8 mouse cellular contexts compared by ENCODE assay signal in the genomic region with DNA sequence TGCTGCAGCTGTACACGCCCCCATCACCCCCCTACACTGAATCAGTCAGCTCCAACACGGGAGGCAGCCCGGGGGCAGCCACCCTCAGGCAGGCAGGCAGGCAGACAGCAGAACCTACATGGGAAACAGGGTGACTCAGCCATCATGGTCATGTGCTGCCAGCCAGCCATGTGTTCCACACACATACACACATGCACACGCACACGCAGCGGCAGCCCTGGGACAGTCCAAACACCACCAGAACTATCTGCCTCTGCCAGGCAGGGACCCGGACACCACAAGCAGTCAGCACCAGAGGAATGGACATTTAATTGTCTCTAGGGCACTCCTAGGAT. TPM values are rescaled to one million over a fixed set of nuclear protein-coding genes. Genes with fewer than 3 reads are reported as not detected.
DNase-seq lines count a peak whose midpoint lies in the region; ATAC-seq and TF ChIP-seq lines count a peak whose summit lies in the region.

No protein-coding gene starts in this region.

- TF ChIP-seq CTCF in bone marrow macrophage, adult 2 months (IDR thresholded peaks at IDR 0.05; ENCODE audit: low read depth, low read length) = no peak
- no peak for TF ChIP-seq CTCF in liver, postnatal 0 days (IDR thresholded peaks at IDR 0.05; ENCODE audit: low read depth)

- H3K4me3 ChIP-seq in kidney, embryonic 14.5 days (ENCODE audit: low read length) = peak overlapping the region; percentile 80; the same call in 1 of the 2 replicates
- peak overlapping the region; percentile 70 for H3K4me3 ChIP-seq in bone marrow macrophage, adult 2 months (ENCODE audit: insufficient read depth, low read length)
- no peak overlapping the region for H3K4me3 ChIP-seq in hindbrain, embryonic 16.5 days (ENCODE audit: low read length)
- peak overlapping the region; percentile 63; the same call in 1 of the 2 replicates for H3K4me3 ChIP-seq in liver, postnatal 0 days (ENCODE audit: low read depth, low read length)

- no peak overlapping the region for H3K27ac ChIP-seq in kidney, embryonic 14.5 days (ENCODE audit: low read depth, low read length)
- H3K27ac ChIP-seq in bone marrow macrophage, adult 2 months (ENCODE audit: insufficient read depth, low read depth, low read length) = peak overlapping the region; percentile 80
- no peak overlapping the region for H3K27ac ChIP-seq in hindbrain, embryonic 16.5 days (ENCODE audit: low read depth, low read length)
- no peak overlapping the region for H3K27ac ChIP-seq in liver, postnatal 0 days (ENCODE audit: low read depth)

- no peak for TF ChIP-seq POLR2A in bone marrow macrophage, adult 2 months (IDR thresholded peaks at IDR 0.05; ENCODE audit: borderline replicate concordance, low read depth, low read length)

- H3K27me3 ChIP-seq in kidney, embryonic 14.5 days (ENCODE audit: control insufficient read depth, insufficient read depth, low read length) = no peaks in the 10 kb centered on the region
- no peaks in the 10 kb centered on the region for H3K27me3 ChIP-seq in hindbrain, embryonic 16.5 days (replicated peaks; ENCODE audit: control insufficient read depth, insufficient read depth, low read length)
- no peaks in the 10 kb centered on the region for H3K27me3 ChIP-seq in liver, postnatal 0 days (ENCODE audit: insufficient read depth, low read length)

- no peaks in the 10 kb centered on the region for H3K9me3 ChIP-seq in kidney, embryonic 14.5 days (ENCODE audit: control insufficient read depth, low read length)
- no peaks in the 10 kb centered on the region for H3K9me3 ChIP-seq in hindbrain, embryonic 16.5 days (ENCODE audit: control insufficient read depth, low read length)
- no peaks in the 10 kb centered on the region for H3K9me3 ChIP-seq in liver, postnatal 0 days (ENCODE audit: low read length)

- 83% methylated on average over 7 of the region's 7 CpGs for WGBS in kidney, embryonic 14.5 days
- 88% methylated on average over 7 of the region's 7 CpGs for WGBS in hindbrain, embryonic 16.5 days
- WGBS in liver, postnatal 0 days (ENCODE audit: insufficient replicate concordance) = 78% methylated on average over 7 of the region's 7 CpGs

- peaks cover 10% of the 10 kb centered on the region; the same call in 1 of the 2 replicates for H3K36me3 ChIP-seq in kidney, embryonic 14.5 days (ENCODE audit: control insufficient read depth, insufficient read depth, low read length)
- no peaks in the 10 kb centered on the region for H3K36me3 ChIP-seq in hindbrain, embryonic 16.5 days (ENCODE audit: control insufficient read depth, insufficient read depth, low read length)
- peaks cover 7% of the 10 kb centered on the region for H3K36me3 ChIP-seq in liver, postnatal 0 days (replicated peaks; ENCODE audit: insufficient read depth, low read length)

- TF ChIP-seq EP300 in liver, postnatal 0 days (IDR thresholded peaks at IDR 0.05; ENCODE audit: low read depth) = no peak

- H3K9ac ChIP-seq in kidney, embryonic 14.5 days (ENCODE audit: low read depth, low read length) = no peak overlapping the region
- peak overlapping the region; percentile 28 for H3K9ac ChIP-seq in hindbrain, embryonic 16.5 days (ENCODE audit: low read depth, low read length)
- peak overlapping the region; percentile 85; the same call in 1 of the 2 replicates for H3K9ac ChIP-seq in liver, postnatal 0 days (replicated peaks)

- peak overlapping the region; percentile 77; the same call in 1 of the 2 replicates for H3K4me2 ChIP-seq in kidney, embryonic 14.5 days (replicated peaks; ENCODE audit: low read depth, low read length)
- H3K4me2 ChIP-seq in hindbrain, embryonic 16.5 days (ENCODE audit: low read length) = peak overlapping the region; percentile 92
- H3K4me2 ChIP-seq in liver, postnatal 0 days (ENCODE audit: low read depth, low read length) = peak overlapping the region; percentile 84

- H3K4me1 ChIP-seq in kidney, embryonic 14.5 days (ENCODE audit: control insufficient read depth, insufficient read depth, low read length) = peaks cover 20% of the 10 kb centered on the region
- peaks cover 53% of the 10 kb centered on the region for H3K4me1 ChIP-seq in bone marrow macrophage, adult 2 months (ENCODE audit: control insufficient read depth, insufficient read depth, low read length)
- H3K4me1 ChIP-seq in hindbrain, embryonic 16.5 days (ENCODE audit: control insufficient read depth, insufficient read depth, low read depth, low read length) = peaks cover 24% of the 10 kb centered on the region
- peaks cover 46% of the 10 kb centered on the region for H3K4me1 ChIP-seq in liver, postnatal 0 days (ENCODE audit: insufficient read depth)

- ATAC-seq in kidney, embryonic 14.5 days (ENCODE audit: low FRiP score, low TSS enrichment) = no peak
- no peak for ATAC-seq in hindbrain, embryonic 16.5 days
- no peak for ATAC-seq in liver, postnatal 0 days

- no peak for DNase-seq in kidney, adult 9 months
- DNase-seq in liver, postnatal 0 days = no peak
- no peak for DNase-seq in cerebellum, postnatal 4 days (ENCODE audit: low spot score in 2 of 2)
- no peak for DNase-seq in B cell, adult 2 months
- no peak for DNase-seq in lung, postnatal 14 days

RNA-seq across cellular contexts. Expression of a gene that starts 1.5 kb away (rescaled TPM):
- polyA plus RNA-seq in kidney, embryonic 14.5 days (2014; fragmentation: Nextera tagmentation; extraction: Ambion mirVana) = 424 TPM in 2 replicates
- 1,334 and 1,359 TPM in 2 replicates for polyA plus RNA-seq in bone marrow macrophage, adult 2 months (2012; ENCODE audit: insufficient read depth, insufficient read length, missing spikeins)
- 467 and 509 TPM in 2 replicates for polyA plus RNA-seq in hindbrain, embryonic 16.5 days (2015; fragmentation: Nextera tagmentation; extraction: Ambion mirVana)
- polyA plus RNA-seq in liver, postnatal 0 days (2015; fragmentation: Nextera tagmentation; extraction: Ambion mirVana) = 198 and 215 TPM in 2 replicates

RNA-seq across cellular contexts. Expression of a gene that starts 24.7 kb away (rescaled TPM):
- 9.3 and 12.4 TPM in 2 replicates for polyA plus RNA-seq in kidney, embryonic 14.5 days (2014; fragmentation: Nextera tagmentation; extraction: Ambion mirVana)
- polyA plus RNA-seq in bone marrow macrophage, adult 2 months (2012; ENCODE audit: insufficient read depth, insufficient read length, missing spikeins) = 2.5 and 5.8 TPM in 2 replicates
- 21.3 and 21.5 TPM in 2 replicates for polyA plus RNA-seq in hindbrain, embryonic 16.5 days (2015; fragmentation: Nextera tagmentation; extraction: Ambion mirVana)
- 0.88 and 0.99 TPM in 2 replicates for polyA plus RNA-seq in liver, postnatal 0 days (2015; fragmentation: Nextera tagmentation; extraction: Ambion mirVana)

RNA-seq across cellular contexts. Expression of a gene that starts 32.2 kb away (rescaled TPM):
- polyA plus RNA-seq in kidney, embryonic 14.5 days (2014; fragmentation: Nextera tagmentation; extraction: Ambion mirVana) = 8.9 and 12.1 TPM in 2 replicates
- polyA plus RNA-seq in bone marrow macrophage, adult 2 months (2012; ENCODE audit: insufficient read depth, insufficient read length, missing spikeins) = 1,130 and 1,142 TPM in 2 replicates
- 1.5 and 1.8 TPM in 2 replicates for polyA plus RNA-seq in hindbrain, embryonic 16.5 days (2015; fragmentation: Nextera tagmentation; extraction: Ambion mirVana)
- 114 and 125 TPM in 2 replicates for polyA plus RNA-seq in liver, postnatal 0 days (2015; fragmentation: Nextera tagmentation; extraction: Ambion mirVana)

RNA-seq across cellular contexts. Expression of a gene that starts 59.8 kb away (rescaled TPM):
- 98.0 and 123 TPM in 2 replicates for polyA plus RNA-seq in kidney, embryonic 14.5 days (2014; fragmentation: Nextera tagmentation; extraction: Ambion mirVana)
- 12.5 and 13.9 TPM in 2 replicates for polyA plus RNA-seq in bone marrow macrophage, adult 2 months (2012; ENCODE audit: insufficient read depth, insufficient read length, missing spikeins)
- polyA plus RNA-seq in hindbrain, embryonic 16.5 days (2015; fragmentation: Nextera tagmentation; extraction: Ambion mirVana) = 17.6 and 18.0 TPM in 2 replicates
- 65.6 and 98.1 TPM in 2 replicates for polyA plus RNA-seq in liver, postnatal 0 days (2015; fragmentation: Nextera tagmentation; extraction: Ambion mirVana)
